Mouse (Mus musculus) thymus, postnatal 14 days (tissue): ENCODE measurements around the gene Itln1.
A peak's percentile ranks its signal among the peaks of the same experiment; 100 is the strongest.
"Not testable (repeated sequence)": the region's sequence is repeated elsewhere in the genome, so short reads cannot be mapped to it uniquely, and the experiment has no call there.

Experiments used
- DNase-seq: peaks from one replicate; pipeline ENCODE4 v3.0.0; 2021

The Itln1 gene

GRCm38 (mm10) chr1:171513234-171513633 is 21.9 kb downstream of the Itln1 start:
- peak; percentile 9 for DNase-seq

GRCm38 (mm10) chr1:171504586-171504985 is 30.5 kb downstream of the Itln1 start:
- no peak for DNase-seq

GRCm38 (mm10) chr1:171503592-171504291 is 31.4 kb downstream of the Itln1 start:
- DNase-seq = peak; percentile 78

GRCm38 (mm10) chr1:171503250-171503591 is 31.9 kb downstream of the Itln1 start, which contains the start of gene Alyref2:
Gene Alyref2, plus strand, starts transcription at chr1:171503478.
- peak; percentile 94 for DNase-seq

- peak; percentile 66 for DNase-seq
Measured at GRCm38 (mm10) chr1:171502388-171503249, 32.5 kb downstream of the Itln1 start.

GRCm38 (mm10) chr1:171501636-171502080 is 33.4 kb downstream of the Itln1 start:
- DNase-seq = peak; percentile 26

- no peak for DNase-seq
Measured at GRCm38 (mm10) chr1:171501016-171501610, 34.0 kb downstream of the Itln1 start.

GRCm38 (mm10) chr1:171499856-171500255 is 35.2 kb downstream of the Itln1 start:
- DNase-seq = peak; percentile 12

- DNase-seq = no peak
Measured at GRCm38 (mm10) chr1:171495371-171495770, 39.7 kb downstream of the Itln1 start.

- DNase-seq = no peak
Measured at GRCm38 (mm10) chr1:171494241-171494640, 40.9 kb downstream of the Itln1 start.

GRCm38 (mm10) chr1:171478968-171479367 is 56.1 kb downstream of the Itln1 start:
- peak; percentile 67 for DNase-seq

GRCm38 (mm10) chr1:171477758-171478545 is 57.1 kb downstream of the Itln1 start:
- peak; percentile 44 for DNase-seq

- DNase-seq = no peak
Measured at GRCm38 (mm10) chr1:171477123-171477522, 58.0 kb downstream of the Itln1 start.

- no peak for DNase-seq
Measured at GRCm38 (mm10) chr1:171473920-171474640, 61.0 kb downstream of the Itln1 start.

GRCm38 (mm10) chr1:171473506-171473905 is 61.6 kb downstream of the Itln1 start:
- no peak for DNase-seq

- DNase-seq = not testable (repeated sequence)
Measured at GRCm38 (mm10) chr1:171471941-171472340, 63.2 kb downstream of the Itln1 start.

GRCm38 (mm10) chr1:171471452-171471851 is 63.6 kb downstream of the Itln1 start:
- no peak for DNase-seq

- DNase-seq = no peak
Measured at GRCm38 (mm10) chr1:171470896-171471295, 64.2 kb downstream of the Itln1 start.

- DNase-seq = peak; percentile 64
Measured at GRCm38 (mm10) chr1:171470371-171470871, 64.7 kb downstream of the Itln1 start.

GRCm38 (mm10) chr1:171469678-171470077 is 65.4 kb downstream of the Itln1 start:
- DNase-seq = no peak
